Mouse (Mus musculus): ENCODE results near the gene Pcna.

DNA sequence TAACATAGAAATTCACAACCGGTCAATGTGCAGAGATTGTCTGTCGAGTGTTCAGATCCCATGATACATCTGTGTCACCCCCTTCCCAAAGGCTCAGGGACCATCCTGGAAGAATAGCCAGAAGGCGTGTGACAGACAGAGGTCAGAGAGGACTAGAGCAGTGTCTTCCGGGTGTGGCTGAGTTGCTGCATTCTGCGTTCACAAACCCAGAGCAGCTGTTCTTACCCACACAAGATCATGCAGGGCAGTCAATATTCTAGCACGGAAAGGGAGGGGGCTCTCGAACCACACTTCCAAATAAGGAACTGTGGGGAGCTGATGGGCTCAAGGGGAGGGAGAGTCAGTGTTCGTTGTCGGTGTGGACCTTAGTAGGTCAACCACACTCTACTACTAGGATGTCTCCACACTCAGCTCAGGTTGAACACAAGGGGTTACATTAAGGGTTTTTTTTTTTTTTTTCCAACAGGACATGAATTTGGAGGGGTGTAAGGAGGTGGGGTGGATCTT is 42.3 kb downstream of the Pcna start:
- TF ChIP-seq CTCF (IDR thresholded peaks at IDR 0.05; ENCODE audit: extremely low read depth, insufficient read depth, insufficient read length, insufficient replicate concordance): no peak
- TF ChIP-seq POLR2A (IDR thresholded peaks at IDR 0.05; ENCODE audit: low read depth, low read length): no peak
